Mouse (Mus musculus) liver, embryonic 14.5 days (tissue): ENCODE measurements around the gene Ube2d3. TPM values are rescaled to one million over a fixed set of nuclear protein-coding genes. Genes with fewer than 3 reads are reported as not detected.

ENCODE experiments used
- ATAC-seq: fragments of 200-750 bp; cut with Nextera tagmentation; 2 replicates; pipeline ENCODE4 v1.8.0; 2017; ENCODE audit warnings: moderate number of reproducible peaks, mild to moderate bottlenecking, moderate library complexity; ENCODE audit not compliant: insufficient read depth
- DNase-seq, 3 experiments: peaks; one replicate each; pipeline ENCODE4 v3.0.0-alpha.2; 2012 to 2013; ENCODE audit warnings: low read depth in 3 of 3, low spot score in 3 of 3
- H3K27ac ChIP-seq: fragments of 300-500 bp; sonication (generic); 2 replicates; pipeline ENCODE4 v1.5.1; 2014; ENCODE audit warnings: moderate library complexity, mild to moderate bottlenecking, control low read depth, inconsistent platforms
- H3K27me3 ChIP-seq: fragments of 300-500 bp; sonication (generic); 2 replicates; pipeline ENCODE4 v1.6.1; 2014; ENCODE audit warnings: mild to moderate bottlenecking, low read length, moderate library complexity; ENCODE audit not compliant: control insufficient read depth, insufficient read depth
- H3K36me3 ChIP-seq: fragments of 300-500 bp; sonication (generic); replicated peaks from 2 replicates; pipeline ENCODE4 v1.6.1; 2014; ENCODE audit warnings: low read depth; ENCODE audit not compliant: control insufficient read depth, insufficient read depth
- H3K4me1 ChIP-seq, 2 experiments: fragments of 200-500 bp in 1 of 2; fragments of 300-500 bp in 1 of 2; sonication (generic) in 1 of 2; replicated peaks; 2 replicates each; pipeline ENCODE4 v1.6.1; 2012 to 2014; ENCODE audit warnings: antibody characterized with exemption in 1 of 2, inconsistent platforms in 1 of 2, low read length in 1 of 2; ENCODE audit not compliant: control insufficient read depth in 2 of 2, insufficient read depth in 2 of 2
- H3K4me2 ChIP-seq: fragments of 300-500 bp; sonication (generic); 2 replicates; pipeline ENCODE4 v1.6.1; 2014; ENCODE audit warnings: low read depth, mild to moderate bottlenecking, control low read depth, moderate library complexity
- H3K4me3 ChIP-seq, 2 experiments: fragments of 200-500 bp in 1 of 2; fragments of 300-500 bp in 1 of 2; sonication (generic) in 1 of 2; 2 replicates each; pipeline ENCODE4 v1.5.1; 2012 to 2014; ENCODE audit warnings: low read depth in 2 of 2, low read length in 2 of 2, mild to moderate bottlenecking in 2 of 2, control low read depth in 1 of 2, inconsistent platforms in 1 of 2, moderate library complexity in 1 of 2; ENCODE audit not compliant: insufficient read depth in 1 of 2
- H3K9ac ChIP-seq: fragments of 300-500 bp; sonication (generic); replicated peaks from 2 replicates; pipeline ENCODE4 v1.6.1; 2014; ENCODE audit warnings: mild to moderate bottlenecking, control low read depth, moderate library complexity
- H3K9me3 ChIP-seq: fragments of 300-500 bp; sonication (generic); 2 replicates; pipeline ENCODE4 v1.6.1; 2016; ENCODE audit warnings: low read length, mixed read lengths; ENCODE audit not compliant: control insufficient read depth
- CTCF ChIP-seq: IDR thresholded peaks from 2 replicates; pipeline ENCODE4 v1.5.1; 2016; ENCODE audit warnings: antibody characterized with exemption, low read depth, control low read depth
- EP300 ChIP-seq: IDR thresholded peaks from 2 replicates; pipeline ENCODE4 v1.6.1; 2016; ENCODE audit warnings: antibody characterized with exemption, low read depth
- WGBS: fragments of 180-500 bp; shearing (Covaris S2); extraction: QIAGEN DNeasy Blood & Tissue Kit; methylation state at CpG from one replicate; pipeline ENCODE4 v1.1.7; 2014; ENCODE audit not compliant: insufficient replicate concordance; 5-methylcytosine and 5-hydroxymethylcytosine counted together
- polyA plus RNA-seq, 2 experiments: library from polyadenylated mRNA; depleted of rRNA in 1 of 2; stranded (reverse) in 1 of 2; unstranded in 1 of 2; fragments of >200 nt; fragmentation: Nextera tagmentation in 1 of 2; extraction: Ambion mirVana in 1 of 2; gene quantifications; 2 replicates each; pipeline versions ENCODE4 v1.2.1 to v1.2.3; 2012 to 2014

Gene Ube2d3
- polyA plus RNA-seq, 2 experiments = 112 to 246 TPM

- Histone ChIP-seq H3K4me2 (no peak overlapping the region), H3K27me3 (no peaks in the 10 kb centered on the region), H3K4me1 (no peaks in the 10 kb centered on the region; a peak in 1 of 4 replicates), H3K4me3 (no peak overlapping the region), H3K9ac (no peak overlapping the region), H3K27ac (no peak overlapping the region), H3K9me3 (no peaks in the 10 kb centered on the region), H3K36me3 (peaks cover 13% of the 10 kb centered on the region)
- 37% methylated on average over 3 of the region's 3 CpGs for whole genome bisulfite sequencing
- peak; percentile 23; the same call in 1 of the 2 replicates for ATAC-seq
- DNase-seq = no peak
- TF ChIP-seq CTCF = no peak
- no peak for TF ChIP-seq EP300
These were observed 31.2 kb downstream of the Ube2d3 start for GRCm38 (mm10) chr3:135469146-135469545.

- Histone ChIP-seq H3K36me3 (peaks cover 6% of the 10 kb centered on the region), H3K4me1 (no peaks in the 10 kb centered on the region; a peak in 1 of 4 replicates), H3K4me3 (no peak overlapping the region), H3K4me2 (no peak overlapping the region), H3K9me3 (no peaks in the 10 kb centered on the region), H3K9ac (no peak overlapping the region), H3K27ac (no peak overlapping the region), H3K27me3 (no peaks in the 10 kb centered on the region)
- TF ChIP-seq CTCF (no peak), EP300 (no peak)
- DNase-seq (no peak), ATAC-seq (no peak)
- 41% methylated on average over 4 of the region's 4 CpGs for WGBS
These were observed 32.0 kb downstream of the Ube2d3 start for GRCm38 (mm10) chr3:135469974-135470373.

- Histone ChIP-seq H3K27me3 (no peaks in the 10 kb centered on the region), H3K9me3 (no peaks in the 10 kb centered on the region), H3K36me3 (peaks cover 4% of the 10 kb centered on the region), H3K27ac (no peak overlapping the region), H3K4me3 (no peak overlapping the region), H3K4me1 (no peaks in the 10 kb centered on the region; a peak in 1 of 4 replicates), H3K9ac (no peak overlapping the region), H3K4me2 (no peak overlapping the region)
- no peak for TF ChIP-seq EP300
- no peak for TF ChIP-seq CTCF
- WGBS = 38% methylated on average over 1 of the region's 1 CpGs
- DNase-seq (no peak), ATAC-seq (no peak)
These were observed 32.9 kb downstream of the Ube2d3 start for GRCm38 (mm10) chr3:135470823-135471222.

DNA sequence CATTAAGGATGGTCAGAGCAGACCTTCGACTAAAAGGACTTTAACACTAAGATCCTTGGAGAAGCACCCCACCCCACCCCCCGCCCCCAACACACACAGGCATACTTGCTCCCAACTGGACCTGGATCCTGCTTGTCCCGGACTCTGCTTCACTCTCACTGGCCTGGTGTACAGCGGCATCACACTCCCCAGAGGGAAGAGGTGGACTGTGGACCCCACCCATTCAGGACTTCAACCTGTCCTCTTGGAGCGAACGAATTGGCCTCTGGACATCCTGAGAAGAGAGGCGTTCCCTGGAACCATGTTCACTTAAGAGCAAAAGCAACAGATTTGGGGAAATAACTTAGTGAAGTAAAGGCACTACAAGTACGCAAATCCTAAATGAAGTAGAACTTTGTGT is 37.1 kb downstream of the Ube2d3 start:
- Histone ChIP-seq H3K4me3 (no peak overlapping the region), H3K27ac (no peak overlapping the region), H3K27me3 (no peaks in the 10 kb centered on the region), H3K36me3 (no peaks in the 10 kb centered on the region), H3K9me3 (no peaks in the 10 kb centered on the region), H3K4me2 (no peak overlapping the region), H3K4me1 (no peaks in the 10 kb centered on the region; a peak in 1 of 4 replicates), H3K9ac (no peak overlapping the region)
- TF ChIP-seq EP300 (no peak), CTCF (no peak)
- ATAC-seq = no peak
- WGBS = 76% methylated on average over 8 of the region's 8 CpGs
- no peak for DNase-seq

- no peak for ATAC-seq
- Histone ChIP-seq H3K27ac (no peak overlapping the region), H3K36me3 (no peaks in the 10 kb centered on the region), H3K4me1 (no peaks in the 10 kb centered on the region), H3K4me3 (no peak overlapping the region), H3K4me2 (no peak overlapping the region), H3K9ac (no peak overlapping the region), H3K9me3 (no peaks in the 10 kb centered on the region), H3K27me3 (no peaks in the 10 kb centered on the region)
- DNase-seq = no peak
- no peak for TF ChIP-seq CTCF
- WGBS = 58% methylated on average over 6 of the region's 6 CpGs
These were observed 38.3 kb downstream of the Ube2d3 start for GRCm38 (mm10) chr3:135476286-135476685.
